Mouse (Mus musculus): ENCODE measurements around the gene Ccdc157. TPM values are rescaled to one million over a fixed set of nuclear protein-coding genes. Genes with fewer than 3 reads are reported as not detected.
A peak's percentile ranks its signal among the peaks of the same experiment; 100 is the strongest.

Ccdc157 gene
- polyA plus RNA-seq, 1 experiment from 2014 or later: 2.3 TPM

DNA sequence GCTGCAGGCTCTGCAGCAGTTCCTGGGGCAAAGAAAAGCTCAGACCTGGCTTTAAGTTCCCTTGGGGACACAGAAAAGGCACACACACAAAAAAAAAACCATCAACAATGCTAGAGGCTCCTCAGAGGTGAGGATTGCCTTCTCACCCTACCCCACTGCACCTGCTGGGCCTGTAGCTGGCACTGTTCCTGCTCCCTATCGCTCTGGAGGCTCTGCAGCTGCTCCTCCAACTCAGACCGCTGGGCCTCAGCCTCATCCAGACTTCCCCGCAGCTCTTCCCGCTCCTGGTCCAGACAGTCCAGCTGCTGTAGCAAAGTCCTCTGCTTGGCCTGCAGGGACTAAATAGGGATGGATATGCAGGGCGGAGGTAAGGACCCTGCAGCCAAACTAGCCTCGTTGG, 13.7 kb downstream of the Ccdc157 start:
- Histone ChIP-seq H3K27ac (ENCODE audit: low read depth, low read length) (no peak overlapping the region), H3K9me3 (ENCODE audit: control insufficient read depth, low read length) (no peaks in the 10 kb centered on the region), H3K36me3 (ENCODE audit: control insufficient read depth, insufficient read depth, low read length) (0 out of 2 replicates have a peak, but pooled peaks cover 6% of the 10 kb centered on the region), H3K4me1 (replicated peaks; ENCODE audit: control insufficient read depth, insufficient read depth, low read length) (no peaks in the 10 kb centered on the region), H3K9ac (ENCODE audit: low read depth, low read length) (no peak overlapping the region), H3K4me2 (no peak overlapping the region), H3K4me3 (ENCODE audit: low read depth, low read length) (no peak overlapping the region), H3K27me3 (replicated peaks; ENCODE audit: control insufficient read depth, insufficient read depth, low read length) (no peaks in the 10 kb centered on the region)
- DNase-seq (ENCODE audit: low spot score) (no peak), ATAC-seq (replicated peaks; ENCODE audit: low FRiP score) (no peak)
- 78% methylated on average over 6 of the region's 6 CpGs for WGBS

DNA sequence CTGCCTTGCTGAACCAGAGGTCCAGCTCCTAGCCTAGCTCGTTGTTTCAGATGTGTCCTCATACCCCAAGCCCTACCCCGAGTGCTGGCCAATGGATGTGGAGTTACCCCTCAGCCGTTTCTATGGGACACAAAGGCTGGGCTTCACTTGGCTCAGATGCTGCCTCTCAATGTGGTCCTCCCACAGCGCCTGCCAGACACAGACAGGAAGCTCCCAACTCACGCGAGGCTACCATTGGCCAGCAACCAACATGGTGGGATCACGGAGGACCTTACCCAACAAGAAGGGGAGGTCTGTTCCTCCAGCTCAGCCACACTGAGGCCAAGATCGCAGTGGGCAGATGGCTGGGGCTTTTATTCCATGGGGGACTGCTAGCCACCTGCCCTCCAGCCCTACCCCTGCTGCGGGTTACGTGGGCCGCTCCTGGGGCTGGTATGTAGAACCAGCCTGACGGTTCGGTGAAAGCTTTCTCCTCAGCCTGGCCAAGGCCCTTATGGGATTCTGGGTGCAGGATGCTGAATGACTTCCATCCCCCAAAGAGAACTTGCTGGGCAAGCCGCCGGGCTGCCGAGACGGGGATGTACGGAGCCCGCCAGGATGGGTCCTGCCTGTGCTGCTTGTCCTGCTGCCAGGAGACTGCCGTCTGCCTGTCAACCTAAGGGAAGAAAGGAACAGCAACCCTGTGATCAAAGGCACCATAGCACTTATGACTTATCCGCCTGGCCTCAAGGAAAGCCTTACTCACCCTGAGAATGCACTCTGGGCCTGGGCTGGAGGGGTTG, 16.6 kb downstream of the Ccdc157 start:
- Histone ChIP-seq H3K27ac (ENCODE audit: low read depth, low read length) (no peak overlapping the region), H3K9ac (ENCODE audit: low read depth, low read length) (no peak overlapping the region), H3K36me3 (ENCODE audit: control insufficient read depth, insufficient read depth, low read length) (peaks cover 12% of the 10 kb centered on the region; the same call in 1 of the 2 replicates), H3K9me3 (ENCODE audit: control insufficient read depth, low read length) (no peaks in the 10 kb centered on the region), H3K4me1 (replicated peaks; ENCODE audit: control insufficient read depth, insufficient read depth, low read length) (no peaks in the 10 kb centered on the region), H3K27me3 (replicated peaks; ENCODE audit: control insufficient read depth, insufficient read depth, low read length) (no peaks in the 10 kb centered on the region), H3K4me2 (no peak overlapping the region), H3K4me3 (ENCODE audit: low read depth, low read length) (no peak overlapping the region)
- DNase-seq (ENCODE audit: low spot score) (no peak), ATAC-seq (replicated peaks; ENCODE audit: low FRiP score) (no peak)
- 89% methylated on average over 21 of the region's 21 CpGs for WGBS

DNA sequence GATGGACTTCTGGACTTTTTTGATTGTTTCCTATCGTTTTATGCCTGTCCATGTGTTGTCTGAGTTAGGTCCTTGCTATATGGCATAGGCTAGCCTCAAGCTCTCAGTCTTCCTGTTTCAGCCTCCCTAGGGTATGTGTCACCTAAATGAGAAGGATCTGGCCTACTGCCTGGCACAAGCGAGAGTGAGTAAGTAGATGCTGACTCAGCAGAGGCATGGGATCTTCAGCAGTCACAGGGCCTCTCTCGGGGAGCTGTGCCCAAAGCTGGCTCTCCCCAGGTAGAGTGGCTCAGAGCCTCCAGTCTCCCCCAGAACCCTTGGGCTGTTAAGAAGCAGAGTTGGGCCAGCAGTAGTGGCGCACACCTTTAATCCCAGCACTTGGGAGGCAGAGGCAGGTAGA, 17.7 kb downstream of the Ccdc157 start:
- 85% methylated on average over 4 of the region's 4 CpGs for WGBS
- Histone ChIP-seq H3K9ac (ENCODE audit: low read depth, low read length) (no peak overlapping the region), H3K9me3 (ENCODE audit: control insufficient read depth, low read length) (no peaks in the 10 kb centered on the region), H3K4me1 (replicated peaks; ENCODE audit: control insufficient read depth, insufficient read depth, low read length) (no peaks in the 10 kb centered on the region), H3K36me3 (ENCODE audit: control insufficient read depth, insufficient read depth, low read length) (peaks cover 12% of the 10 kb centered on the region; the same call in 1 of the 2 replicates), H3K27ac (ENCODE audit: low read depth, low read length) (no peak overlapping the region), H3K4me2 (no peak overlapping the region), H3K4me3 (ENCODE audit: low read depth, low read length) (no peak overlapping the region), H3K27me3 (replicated peaks; ENCODE audit: control insufficient read depth, insufficient read depth, low read length) (no peaks in the 10 kb centered on the region)
- ATAC-seq (replicated peaks; ENCODE audit: low FRiP score) (no peak), DNase-seq (ENCODE audit: low spot score) (no peak)

DNA sequence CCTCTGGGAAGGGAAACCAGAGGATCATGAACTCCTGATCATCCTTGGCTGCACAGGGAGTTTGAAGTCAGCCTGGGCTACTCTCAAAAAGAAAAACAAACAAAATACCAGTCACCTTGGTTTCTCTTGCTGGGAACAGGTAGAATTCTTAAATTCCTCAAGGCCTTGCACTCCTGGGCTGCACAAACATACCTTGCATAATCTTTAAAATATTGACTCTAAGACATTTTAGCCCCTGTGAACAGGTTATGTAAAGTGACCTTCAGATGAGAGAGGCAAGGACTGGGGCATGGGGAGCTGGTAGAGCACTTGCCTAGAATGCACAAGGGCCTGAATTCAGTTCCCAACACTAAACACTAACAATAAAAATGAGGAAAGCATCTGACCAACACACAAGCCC, 18.6 kb downstream of the Ccdc157 start:
- H3K4me3 ChIP-seq (ENCODE audit: low read depth, low read length): no peak overlapping the region
- DNase-seq (ENCODE audit: low spot score) (no peak), ATAC-seq (replicated peaks; ENCODE audit: low FRiP score) (no peak)
- no peak overlapping the region for H3K27ac ChIP-seq (ENCODE audit: low read depth, low read length)
- no peak overlapping the region for H3K9ac ChIP-seq (ENCODE audit: low read depth, low read length)
- H3K27me3 ChIP-seq (replicated peaks; ENCODE audit: control insufficient read depth, insufficient read depth, low read length): no peaks in the 10 kb centered on the region
- H3K4me1 ChIP-seq (replicated peaks; ENCODE audit: control insufficient read depth, insufficient read depth, low read length): peaks cover 1% of the 10 kb centered on the region; the same call in 1 of the 2 replicates
- no peak overlapping the region for H3K4me2 ChIP-seq
- H3K36me3 ChIP-seq (ENCODE audit: control insufficient read depth, insufficient read depth, low read length): peaks cover 12% of the 10 kb centered on the region; the same call in 1 of the 2 replicates
- H3K9me3 ChIP-seq (ENCODE audit: control insufficient read depth, low read length): no peaks in the 10 kb centered on the region

DNA sequence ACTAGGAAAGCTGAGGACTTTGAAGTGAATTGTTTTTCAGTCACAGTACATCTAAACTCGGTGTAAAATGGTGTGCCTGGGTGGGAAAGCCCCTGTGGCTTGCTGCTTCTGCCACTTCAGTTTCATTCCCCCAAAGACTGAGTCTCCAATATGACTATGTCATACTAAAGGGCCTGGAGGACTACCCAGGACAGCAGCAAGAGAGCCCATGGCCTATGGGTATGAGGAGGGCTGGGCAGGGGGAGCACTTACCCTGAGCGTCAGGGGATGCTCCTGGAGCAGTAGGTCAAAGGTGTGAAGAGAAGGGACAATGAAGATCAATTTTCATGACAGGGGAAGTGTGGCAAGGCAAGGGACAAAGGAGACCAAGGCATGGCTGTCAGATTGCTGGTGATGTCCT, 21.1 kb downstream of the Ccdc157 start:
- Histone ChIP-seq H3K27ac (ENCODE audit: low read depth, low read length) (no peak overlapping the region), H3K9me3 (ENCODE audit: control insufficient read depth, low read length) (no peaks in the 10 kb centered on the region), H3K27me3 (replicated peaks; ENCODE audit: control insufficient read depth, insufficient read depth, low read length) (no peaks in the 10 kb centered on the region), H3K4me2 (no peak overlapping the region), H3K4me3 (ENCODE audit: low read depth, low read length) (no peak overlapping the region), H3K9ac (ENCODE audit: low read depth, low read length) (no peak overlapping the region), H3K4me1 (replicated peaks; ENCODE audit: control insufficient read depth, insufficient read depth, low read length) (peaks cover 3% of the 10 kb centered on the region), H3K36me3 (ENCODE audit: control insufficient read depth, insufficient read depth, low read length) (peaks cover 10% of the 10 kb centered on the region; the same call in 1 of the 2 replicates)
- no peak for DNase-seq (ENCODE audit: low spot score)
- WGBS: 78% methylated on average over 2 of the region's 2 CpGs
- ATAC-seq (replicated peaks; ENCODE audit: low FRiP score): no peak

DNA sequence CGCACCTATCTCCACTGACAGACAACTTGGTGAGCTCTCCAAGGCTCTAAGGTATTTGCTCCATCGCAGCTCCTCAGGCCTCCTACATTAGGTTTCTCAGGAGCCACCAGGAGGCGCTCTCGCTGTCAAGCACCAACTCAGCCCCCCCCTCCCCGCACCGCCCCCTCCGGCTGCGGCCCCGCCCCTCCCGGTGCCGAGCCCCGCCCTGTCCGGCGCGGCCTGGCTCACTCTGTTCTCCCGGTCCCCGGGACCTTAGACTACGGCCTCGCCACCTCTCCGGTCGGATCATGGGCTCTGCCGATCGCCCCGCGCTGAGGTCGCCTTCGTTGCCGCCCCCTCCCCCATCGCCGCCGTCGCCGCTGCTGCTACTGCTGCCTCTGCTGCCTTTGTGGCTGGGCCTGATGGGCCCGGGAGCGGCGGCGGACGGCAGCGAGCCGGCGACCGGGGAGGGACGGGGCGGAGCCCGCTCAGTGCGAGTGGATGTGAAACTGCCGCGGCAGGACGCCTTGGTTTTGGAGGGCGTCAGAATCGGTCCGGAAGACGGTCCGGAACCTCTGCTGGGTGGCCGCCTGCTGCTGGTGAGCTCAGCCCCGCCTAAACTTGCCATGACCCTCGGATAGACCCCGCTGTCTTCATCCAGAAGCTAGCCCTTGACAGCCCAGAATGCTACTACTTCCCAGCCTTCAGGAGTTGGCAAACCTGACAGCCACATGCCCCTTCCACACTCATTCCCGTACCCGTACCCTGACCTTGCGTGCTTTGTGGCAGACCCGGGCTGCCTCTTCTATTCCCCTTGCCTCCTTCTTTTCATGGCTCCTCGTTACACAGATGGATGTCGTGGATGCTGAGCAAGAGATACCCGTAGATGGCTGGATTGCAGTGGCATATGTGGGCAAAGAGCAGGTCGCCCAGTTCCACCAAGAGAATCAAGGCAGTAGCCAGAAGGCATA, 24.8 kb downstream of the Ccdc157 start, which contains the start of gene Rnf215:
Gene Rnf215, plus strand, starts transcription at position 217 of the 950 bp plus-strand sequence.
- peaks cover 3% of the 10 kb centered on the region; the same call in 1 of the 2 replicates for H3K36me3 ChIP-seq (ENCODE audit: control insufficient read depth, insufficient read depth, low read length)
- H3K4me2 ChIP-seq: peak within 1 kb of the TSS; percentile 95
- DNase-seq (ENCODE audit: low spot score) (peak; percentile 89), ATAC-seq (replicated peaks; ENCODE audit: low FRiP score) (peak; percentile 92)
- no peaks in the 10 kb centered on the region for H3K27me3 ChIP-seq (replicated peaks; ENCODE audit: control insufficient read depth, insufficient read depth, low read length)
- peak within 1 kb of the TSS; percentile 93 for H3K9ac ChIP-seq (ENCODE audit: low read depth, low read length)
- peaks cover 3% of the 10 kb centered on the region; the same call in 1 of the 2 replicates for H3K9me3 ChIP-seq (ENCODE audit: control insufficient read depth, low read length)
- H3K4me1 ChIP-seq (replicated peaks; ENCODE audit: control insufficient read depth, insufficient read depth, low read length): peaks cover 8% of the 10 kb centered on the region
- H3K27ac ChIP-seq (ENCODE audit: low read depth, low read length): peak within 1 kb of the TSS; percentile 64
- 3% methylated on average over 63 of the region's 66 CpGs for WGBS
- H3K4me3 ChIP-seq (ENCODE audit: low read depth, low read length): peak within 1 kb of the TSS; percentile 92

DNA sequence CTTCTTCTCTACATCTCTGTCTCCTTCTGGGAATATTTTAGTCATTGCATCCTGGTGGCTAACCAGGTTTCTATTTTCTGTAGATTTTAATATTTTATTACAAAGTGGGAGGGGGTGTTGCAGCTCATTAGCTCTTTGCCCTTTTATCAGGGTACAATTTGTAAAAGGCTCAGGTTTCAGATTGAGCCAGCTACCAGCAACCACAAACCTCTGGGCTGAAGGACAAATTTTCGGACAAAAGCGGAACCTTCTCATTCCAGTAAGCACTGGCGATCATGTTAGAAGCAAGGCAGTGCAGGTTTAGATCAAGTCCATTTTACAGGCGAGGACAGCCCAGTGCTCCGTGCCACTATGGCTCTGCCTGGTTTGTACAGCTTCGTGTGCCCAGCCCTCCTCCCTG, 25.7 kb downstream of the Ccdc157 start:
- H3K4me2 ChIP-seq: peak overlapping the region; percentile 95; the same call in 1 of the 2 replicates
- H3K9me3 ChIP-seq (ENCODE audit: control insufficient read depth, low read length): peaks cover 3% of the 10 kb centered on the region; the same call in 1 of the 2 replicates
- no peaks in the 10 kb centered on the region for H3K36me3 ChIP-seq (ENCODE audit: control insufficient read depth, insufficient read depth, low read length)
- WGBS: 53% methylated on average over 6 of the region's 6 CpGs
- no peak overlapping the region for H3K27ac ChIP-seq (ENCODE audit: low read depth, low read length)
- H3K27me3 ChIP-seq (replicated peaks; ENCODE audit: control insufficient read depth, insufficient read depth, low read length): no peaks in the 10 kb centered on the region
- peaks cover 8% of the 10 kb centered on the region for H3K4me1 ChIP-seq (replicated peaks; ENCODE audit: control insufficient read depth, insufficient read depth, low read length)
- ATAC-seq (replicated peaks; ENCODE audit: low FRiP score) (no peak), DNase-seq (ENCODE audit: low spot score) (no peak)
- H3K4me3 ChIP-seq (ENCODE audit: low read depth, low read length): no peak overlapping the region
- no peak overlapping the region for H3K9ac ChIP-seq (ENCODE audit: low read depth, low read length)

DNA sequence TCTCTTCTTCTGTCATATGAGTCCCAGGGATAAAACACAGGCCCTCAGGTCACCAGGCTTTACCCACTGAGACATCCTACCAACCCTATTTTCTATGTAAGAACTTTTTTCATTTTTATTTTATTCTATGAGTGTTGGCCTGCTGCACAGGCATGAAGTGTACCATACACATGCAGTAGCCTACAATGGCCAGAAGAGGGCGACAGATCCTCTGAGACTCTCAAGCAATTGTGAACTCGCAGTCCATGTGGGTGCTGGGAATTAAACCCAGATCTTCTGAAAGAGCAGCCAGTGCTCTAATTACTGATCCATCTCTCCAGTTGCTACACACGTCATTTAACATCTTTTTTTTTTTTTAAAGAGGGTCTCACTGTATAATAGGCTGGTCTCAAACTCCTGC, 26.6 kb downstream of the Ccdc157 start:
- H3K4me2 ChIP-seq: no peak overlapping the region
- H3K4me3 ChIP-seq (ENCODE audit: low read depth, low read length): no peak overlapping the region
- WGBS: 48% methylated on average over 3 of the region's 3 CpGs
- ATAC-seq (replicated peaks; ENCODE audit: low FRiP score): no peak
- H3K27me3 ChIP-seq (replicated peaks; ENCODE audit: control insufficient read depth, insufficient read depth, low read length): no peaks in the 10 kb centered on the region
- H3K4me1 ChIP-seq (replicated peaks; ENCODE audit: control insufficient read depth, insufficient read depth, low read length): peaks cover 8% of the 10 kb centered on the region
- no peaks in the 10 kb centered on the region for H3K36me3 ChIP-seq (ENCODE audit: control insufficient read depth, insufficient read depth, low read length)
- H3K9ac ChIP-seq (ENCODE audit: low read depth, low read length): no peak overlapping the region
- H3K27ac ChIP-seq (ENCODE audit: low read depth, low read length): no peak overlapping the region
- DNase-seq (ENCODE audit: low spot score): no peak
- H3K9me3 ChIP-seq (ENCODE audit: control insufficient read depth, low read length): peaks cover 3% of the 10 kb centered on the region; the same call in 1 of the 2 replicates

Data from liver, embryonic 11.5 days (tissue).